Mouse (Mus musculus) megakaryocyte, embryonic 14.5 days (primary cell): ENCODE measurements around the gene Tmem40. TPM values are rescaled to one million over a fixed set of nuclear protein-coding genes. Genes with fewer than 3 reads are reported as not detected.
A peak's percentile ranks its signal among the peaks of the same experiment; 100 is the strongest.

Source experiments
- H3K27me3 ChIP-seq: replicated peaks from 2 replicates; pipeline ENCODE3; 2012; ENCODE audit warnings: inconsistent platforms
- H3K36me3 ChIP-seq: replicated peaks from 2 replicates; pipeline ENCODE3; 2012; ENCODE audit warnings: low read length, inconsistent platforms, mixed read lengths
- H3K4me1 ChIP-seq: 2 replicates; pipeline ENCODE4 v1.6.1; 2012; ENCODE audit warnings: inconsistent platforms
- H3K4me3 ChIP-seq: replicated peaks from 2 replicates; pipeline ENCODE3; 2012; ENCODE audit warnings: moderate library complexity, mild to moderate bottlenecking, inconsistent platforms
- H3K9me3 ChIP-seq: 2 replicates; pipeline ENCODE4 v1.6.1; 2012; ENCODE audit warnings: inconsistent platforms
- FLI1 ChIP-seq: IDR thresholded peaks from 2 replicates; pipeline ENCODE4 v1.6.1; 2012; ENCODE audit warnings: low read length, inconsistent platforms, mixed read lengths
- GATA1 ChIP-seq: IDR thresholded peaks from 3 replicates; pipeline ENCODE4 v1.6.1; 2012; ENCODE audit warnings: mixed read lengths, low read length, inconsistent platforms, borderline replicate concordance
- polyA plus RNA-seq: library from polyadenylated mRNA; stranded (reverse); fragments of >175 nt; gene quantifications from 2 replicates; pipeline ENCODE4 v1.2.3, GENCODE M21; 2012; ENCODE audit warnings: low replicate concordance; ENCODE audit not compliant: insufficient read depth

The Tmem40 gene
- polyA plus RNA-seq, 1 experiment = 650 TPM

DNA sequence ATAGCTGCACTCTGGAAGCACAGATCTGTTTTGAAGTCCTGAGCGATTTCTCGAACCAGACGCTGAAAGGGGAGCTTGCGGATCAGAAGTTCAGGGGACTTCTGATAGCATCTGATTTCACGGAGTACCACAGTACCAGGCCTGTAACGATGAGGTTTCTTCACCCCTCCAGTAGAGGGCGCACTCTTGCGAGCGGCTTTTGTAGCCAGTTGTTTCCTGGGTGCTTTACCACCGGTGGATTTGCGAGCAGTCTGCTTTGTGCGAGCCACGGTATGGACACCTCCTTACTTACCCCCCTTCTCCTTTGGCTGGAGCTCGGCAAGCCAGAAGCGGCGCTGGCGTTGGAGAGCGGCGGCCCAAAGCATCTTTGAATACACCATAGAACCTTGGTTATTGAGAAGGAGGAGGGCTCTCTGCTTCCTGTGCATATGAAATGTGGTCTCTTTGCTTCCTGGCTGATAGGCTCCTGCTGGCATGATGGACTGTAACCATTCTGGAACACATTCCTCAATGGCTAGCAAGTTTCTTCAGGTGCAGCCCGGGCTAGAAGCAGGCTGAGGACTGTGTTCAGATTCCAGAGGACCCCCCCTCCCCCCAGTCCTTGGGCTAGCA, 8.0 kb upstream of the Tmem40 start:
- H3K4me1 ChIP-seq = peaks cover 77% of the 10 kb centered on the region
- no peaks in the 10 kb centered on the region for H3K27me3 ChIP-seq
- H3K4me3 ChIP-seq = peak overlapping the region; percentile 65
- H3K36me3 ChIP-seq = peaks cover 2% of the 10 kb centered on the region
- TF ChIP-seq GATA1 = no peak
- TF ChIP-seq FLI1 = no peak
- no peaks in the 10 kb centered on the region for H3K9me3 ChIP-seq

- Histone ChIP-seq H3K9me3 (no peaks in the 10 kb centered on the region), H3K4me3 (peak overlapping the region; percentile 84), H3K27me3 (no peaks in the 10 kb centered on the region), H3K36me3 (peaks cover 2% of the 10 kb centered on the region), H3K4me1 (peaks cover 80% of the 10 kb centered on the region)
- TF ChIP-seq GATA1 (peak; percentile 67; the same call in 2 of the 3 replicates), FLI1 (peak; percentile 52; the same call in 1 of the 2 replicates)
Measured at GRCm38 (mm10) chr6:115768207-115768606, 6.0 kb upstream of the Tmem40 start.

- H3K4me1 ChIP-seq = peaks cover 86% of the 10 kb centered on the region
- H3K9me3 ChIP-seq = no peaks in the 10 kb centered on the region
- TF ChIP-seq FLI1 (no peak), GATA1 (no peak)
- H3K27me3 ChIP-seq = no peaks in the 10 kb centered on the region
- H3K36me3 ChIP-seq = peaks cover 2% of the 10 kb centered on the region
- H3K4me3 ChIP-seq = peak overlapping the region; percentile 38
Measured at GRCm38 (mm10) chr6:115767357-115767756, 5.1 kb upstream of the Tmem40 start.

GRCm38 (mm10) chr6:115764179-115764578, 2.0 kb upstream of the Tmem40 start:
- Histone ChIP-seq H3K4me1 (peaks cover 97% of the 10 kb centered on the region), H3K9me3 (no peaks in the 10 kb centered on the region), H3K4me3 (peak overlapping the region; percentile 83), H3K36me3 (peaks cover 7% of the 10 kb centered on the region), H3K27me3 (no peaks in the 10 kb centered on the region)
- TF ChIP-seq GATA1 = no peak
- TF ChIP-seq FLI1 = no peak

GRCm38 (mm10) chr6:115760982-115761381, 1.2 kb downstream of the Tmem40 start:
- Histone ChIP-seq H3K36me3 (peaks cover 28% of the 10 kb centered on the region), H3K27me3 (no peaks in the 10 kb centered on the region), H3K9me3 (no peaks in the 10 kb centered on the region), H3K4me3 (peak overlapping the region; percentile 85), H3K4me1 (peaks cover 86% of the 10 kb centered on the region)
- TF ChIP-seq GATA1 = no peak

DNA sequence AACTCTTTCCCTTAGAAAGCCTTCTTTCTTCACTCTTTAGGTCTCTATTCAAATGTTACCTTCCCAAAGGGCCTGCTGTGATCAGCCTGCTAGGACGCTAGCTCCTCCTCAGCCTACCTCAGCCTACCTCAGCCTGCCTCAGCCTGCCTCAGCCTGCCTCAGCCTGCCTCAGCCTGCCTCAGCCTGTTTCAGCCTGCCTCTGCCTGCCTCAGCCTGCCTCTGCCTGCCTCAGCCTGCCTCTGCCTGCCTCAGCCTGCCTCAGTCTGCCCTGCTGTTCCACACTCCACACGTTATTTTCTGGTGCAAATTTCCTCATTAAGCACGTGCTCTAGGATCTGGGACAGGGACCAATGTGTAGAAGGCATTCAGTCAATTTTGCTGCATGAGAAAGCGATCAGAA, 2.1 kb downstream of the Tmem40 start:
- Histone ChIP-seq H3K4me1 (peaks cover 86% of the 10 kb centered on the region), H3K9me3 (no peaks in the 10 kb centered on the region)
- no peak for TF ChIP-seq GATA1
- no peak for TF ChIP-seq FLI1

DNA sequence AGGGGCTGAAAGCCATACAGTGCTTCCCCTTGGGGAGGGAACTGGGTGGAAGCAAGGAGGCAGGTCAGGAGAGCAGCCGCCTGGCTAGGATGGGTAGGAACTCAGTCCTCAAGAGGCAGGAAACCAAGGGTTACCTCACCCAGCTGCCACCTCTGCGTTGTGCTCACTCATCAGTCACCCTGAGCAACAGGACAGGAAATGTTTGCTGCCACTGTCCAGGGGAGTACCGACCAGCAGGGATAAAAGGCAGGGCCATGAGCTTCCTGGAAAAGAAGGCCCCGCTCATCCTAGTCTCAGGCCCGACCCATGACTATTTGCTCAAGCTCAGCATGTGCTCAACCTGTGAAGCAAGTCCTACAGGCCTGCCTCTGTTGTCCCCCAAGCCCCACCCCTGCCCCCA, 2.7 kb downstream of the Tmem40 start:
- H3K4me1 ChIP-seq = peaks cover 86% of the 10 kb centered on the region
- H3K4me3 ChIP-seq = peak overlapping the region; percentile 97
- H3K27me3 ChIP-seq = no peaks in the 10 kb centered on the region
- H3K9me3 ChIP-seq = no peaks in the 10 kb centered on the region
- H3K36me3 ChIP-seq = peaks cover 44% of the 10 kb centered on the region
- TF ChIP-seq FLI1 (no peak), GATA1 (no peak)

More for the DNA sequence above, 2.1 kb downstream of the Tmem40 start:
- Histone ChIP-seq H3K27me3 (no peaks in the 10 kb centered on the region), H3K4me3 (peak overlapping the region; percentile 97), H3K36me3 (peaks cover 37% of the 10 kb centered on the region)

GRCm38 (mm10) chr6:115758981-115759435, 3.2 kb downstream of the Tmem40 start:
- Histone ChIP-seq H3K36me3 (peaks cover 48% of the 10 kb centered on the region), H3K4me3 (peak overlapping the region; percentile 97), H3K4me1 (peaks cover 86% of the 10 kb centered on the region), H3K27me3 (no peaks in the 10 kb centered on the region), H3K9me3 (no peaks in the 10 kb centered on the region)
- TF ChIP-seq GATA1 = peak; percentile 96
- TF ChIP-seq FLI1 = peak; percentile 94

- no peaks in the 10 kb centered on the region for H3K27me3 ChIP-seq
- peak; percentile 34; the same call in 1 of the 3 replicates for TF ChIP-seq GATA1
- TF ChIP-seq FLI1 = no peak
- peaks cover 86% of the 10 kb centered on the region for H3K4me1 ChIP-seq
- no peaks in the 10 kb centered on the region for H3K9me3 ChIP-seq
- peaks cover 81% of the 10 kb centered on the region for H3K36me3 ChIP-seq
- peak overlapping the region; percentile 90 for H3K4me3 ChIP-seq
Measured at GRCm38 (mm10) chr6:115755536-115755935, 6.7 kb downstream of the Tmem40 start.

GRCm38 (mm10) chr6:115746326-115746725, 15.9 kb downstream of the Tmem40 start:
- H3K4me3 ChIP-seq = no peak overlapping the region
- peaks cover 95% of the 10 kb centered on the region for H3K4me1 ChIP-seq
- H3K36me3 ChIP-seq = peaks cover 97% of the 10 kb centered on the region
- no peak for TF ChIP-seq FLI1
- no peak for TF ChIP-seq GATA1
- no peaks in the 10 kb centered on the region for H3K9me3 ChIP-seq
- no peaks in the 10 kb centered on the region for H3K27me3 ChIP-seq
